Mouse (Mus musculus): ENCODE results near the gene Krt86.

GRCm38 (mm10) chr15:101438555-101438954 is 34.7 kb upstream of the Krt86 start, which contains the start of gene Krt87:
- TF ChIP-seq CHD2 (IDR thresholded peaks at IDR 0.05; ENCODE audit: low read depth, low read length) (no peak), HCFC1 (IDR thresholded peaks at IDR 0.05; ENCODE audit: borderline replicate concordance, insufficient read depth, low read length) (no peak), ZC3H11A (IDR thresholded peaks at IDR 0.05; ENCODE audit: borderline replicate concordance, low read depth, low read length) (no peak), ZNF384 (IDR thresholded peaks at IDR 0.05; ENCODE audit: low read depth, low read length) (no peak)

All from ES-E14 (cell line).